Comparison of ENCODE assay signal across 19 mouse cellular contexts in genomic region chr6:13096656-13097435, GRCm38 (mm10). TPM values are rescaled to one million over a fixed set of nuclear protein-coding genes. Genes with fewer than 3 reads are reported as not detected.
DNase-seq lines count a peak whose midpoint lies in the region; ATAC-seq and TF ChIP-seq lines count a peak whose summit lies in the region.
"Had no signal": no experiment of that assay in that cellular context is flagged by ENCODE, and none has a peak within 500 bp of the region (broad histone marks: within the 10 kb centered on the region; RNA-seq: fewer than 3 reads in every experiment).

No protein-coding gene starts in this region.

- peak; percentile 12 for DNase-seq in forebrain, embryonic 14.5 days (ENCODE audit: low spot score)
- DNase-seq in forebrain, embryonic 10.5 days (ENCODE audit: extremely low spot score, low spot score): no peak
- peak; percentile 12 for DNase-seq in kidney, postnatal 14 days
- peak; percentile 8 for DNase-seq in ES-E14 (ENCODE audit: low read depth, low spot score)
- peak; percentile 3 for DNase-seq in brain, embryonic 18.5 days (ENCODE audit: low read depth, low spot score)
- DNase-seq in yolk sac, embryonic 10.5 days (ENCODE audit: low spot score): no peak
- DNase-seq: adrenal gland, postnatal 10 days; cerebellum, adult 2 months; gastrocnemius, postnatal 25 days; kidney, postnatal 10 days; layer of hippocampus, adult 9-11 months; lung, adult 2 months had no signal

- H3K4me2 ChIP-seq in forebrain, embryonic 14.5 days (ENCODE audit: low read length): no peak overlapping the region
- H3K4me2 ChIP-seq in kidney, embryonic 14.5 days (replicated peaks; ENCODE audit: low read depth, low read length): no peak overlapping the region
- H3K4me2 ChIP-seq: forebrain, embryonic 13.5 days; liver, embryonic 11.5 days; midbrain, embryonic 15.5 days had no signal

- ATAC-seq in forebrain, embryonic 14.5 days: no peak
- ATAC-seq in kidney, embryonic 14.5 days (ENCODE audit: low FRiP score, low TSS enrichment): no peak
- ATAC-seq: forebrain, embryonic 13.5 days; inflammation-experienced regulatory T-cells, adult 6 months; midbrain, embryonic 15.5 days had no signal

- no peak overlapping the region for H3K9ac ChIP-seq in forebrain, embryonic 14.5 days (ENCODE audit: low read length)
- no peak overlapping the region for H3K9ac ChIP-seq in kidney, embryonic 14.5 days (ENCODE audit: low read depth, low read length)
- H3K9ac ChIP-seq in ES-E14 (ENCODE audit: insufficient read depth, low read depth, low read length, poor library complexity, severe bottlenecking): no peak overlapping the region
- H3K9ac ChIP-seq: forebrain, embryonic 13.5 days; midbrain, embryonic 15.5 days had no signal

- no peaks in the 10 kb centered on the region for H3K4me1 ChIP-seq in forebrain, embryonic 14.5 days (ENCODE audit: control insufficient read depth, insufficient read depth, low read length)
- no peaks in the 10 kb centered on the region for H3K4me1 ChIP-seq in forebrain, embryonic 10.5 days
- no peaks in the 10 kb centered on the region for H3K4me1 ChIP-seq in kidney, embryonic 14.5 days (ENCODE audit: control insufficient read depth, insufficient read depth, low read length)
- H3K4me1 ChIP-seq in ES-E14 (ENCODE audit: control insufficient read depth in 2 of 2, insufficient read depth in 2 of 2, low read length in 2 of 2, poor library complexity in 1 of 2): peaks cover 2 to 6% of the 10 kb centered on the region in 2 experiments; a peak in 2 of 4 replicates
- H3K4me1 ChIP-seq: forebrain, embryonic 13.5 days; megakaryocyte, embryonic 14.5 days; midbrain, embryonic 15.5 days had no signal

- H3K4me3 ChIP-seq in forebrain, embryonic 14.5 days (ENCODE audit: low read depth, low read length): no peak overlapping the region
- no peak overlapping the region for H3K4me3 ChIP-seq in forebrain, embryonic 10.5 days
- no peak overlapping the region for H3K4me3 ChIP-seq in kidney, embryonic 14.5 days (ENCODE audit: low read length)
- no peak overlapping the region for H3K4me3 ChIP-seq in ES-E14 (ENCODE audit: insufficient read depth in 1 of 2, low read depth in 1 of 2, low read length in 2 of 2, poor library complexity in 1 of 2, severe bottlenecking in 1 of 2)
- H3K4me3 ChIP-seq: forebrain, embryonic 13.5 days; left cerebral cortex, adult 2 months; megakaryocyte, embryonic 14.5 days; midbrain, embryonic 15.5 days had no signal

- WGBS in forebrain, embryonic 14.5 days: 42% methylated on average over 2 of the region's 2 CpGs
- 69% methylated on average over 2 of the region's 2 CpGs for WGBS in forebrain, embryonic 10.5 days
- 79% methylated on average over 2 of the region's 2 CpGs for WGBS in kidney, embryonic 14.5 days

- H3K36me3 ChIP-seq in forebrain, embryonic 14.5 days (ENCODE audit: control insufficient read depth, insufficient read depth, low read length): no peaks in the 10 kb centered on the region
- H3K36me3 ChIP-seq in forebrain, embryonic 10.5 days (replicated peaks): no peaks in the 10 kb centered on the region
- no peaks in the 10 kb centered on the region for H3K36me3 ChIP-seq in kidney, embryonic 14.5 days (ENCODE audit: control insufficient read depth, insufficient read depth, low read length)
- H3K36me3 ChIP-seq in ES-E14 (ENCODE audit: control insufficient read depth, insufficient read depth, low read length, poor library complexity, severe bottlenecking): no peaks in the 10 kb centered on the region
- H3K36me3 ChIP-seq: midbrain, embryonic 15.5 days had no signal

- in situ Hi-C loops in ES-E14 (cut with MboI; ENCODE audit: low sequenced_read_pairs in 2 of 2, unreplicated experiment in 2 of 2): no loop called here

- no peaks in the 10 kb centered on the region for H3K27me3 ChIP-seq in forebrain, embryonic 14.5 days (replicated peaks; ENCODE audit: control insufficient read depth, insufficient read depth, low read length)
- no peaks in the 10 kb centered on the region for H3K27me3 ChIP-seq in forebrain, embryonic 10.5 days (ENCODE audit: poor library complexity, severe bottlenecking)
- H3K27me3 ChIP-seq in kidney, embryonic 14.5 days (ENCODE audit: control insufficient read depth, insufficient read depth, low read length): no peaks in the 10 kb centered on the region
- H3K27me3 ChIP-seq: forebrain, embryonic 13.5 days; megakaryocyte, embryonic 14.5 days; midbrain, embryonic 15.5 days had no signal

- H3K9me3 ChIP-seq in forebrain, embryonic 14.5 days (replicated peaks; ENCODE audit: control insufficient read depth, low read length): no peaks in the 10 kb centered on the region
- no peaks in the 10 kb centered on the region for H3K9me3 ChIP-seq in forebrain, embryonic 10.5 days
- H3K9me3 ChIP-seq in kidney, embryonic 14.5 days (ENCODE audit: control insufficient read depth, low read length): no peaks in the 10 kb centered on the region
- no peaks in the 10 kb centered on the region for H3K9me3 ChIP-seq in ES-E14 (ENCODE audit: control insufficient read depth, insufficient read depth, low read depth, low read length)
- H3K9me3 ChIP-seq: forebrain, embryonic 13.5 days; midbrain, embryonic 15.5 days had no signal

- no peak overlapping the region for H3K27ac ChIP-seq in forebrain, embryonic 14.5 days (ENCODE audit: low read depth, low read length)
- H3K27ac ChIP-seq in forebrain, embryonic 10.5 days: no peak overlapping the region
- no peak overlapping the region for H3K27ac ChIP-seq in kidney, embryonic 14.5 days (ENCODE audit: low read depth, low read length)
- no peak overlapping the region for H3K27ac ChIP-seq in ES-E14 (ENCODE audit: insufficient read depth, low read depth, low read length, poor library complexity, severe bottlenecking)
- H3K27ac ChIP-seq: forebrain, embryonic 13.5 days; left cerebral cortex, adult 2 months; midbrain, embryonic 15.5 days had no signal

TF ChIP-seq in ES-E14, 5 proteins besides CTCF, POLR2A, EP300 and RAD21:
- TF ChIP-seq ZC3H11A (IDR thresholded peaks at IDR 0.05; ENCODE audit: borderline replicate concordance, low read depth, low read length) (no peak), HCFC1 (IDR thresholded peaks at IDR 0.05; ENCODE audit: borderline replicate concordance, insufficient read depth, low read length) (no peak)

RNA-seq across cellular contexts. Expression of gene Tmem106b, which starts 27.3 kb away (rescaled TPM):
- polyA plus RNA-seq in forebrain, embryonic 14.5 days (2014; fragmentation: Nextera tagmentation; extraction: Ambion mirVana): 36.8 and 41.3 TPM in 2 replicates
- 16.8 and 19.3 TPM in 2 replicates for polyA plus RNA-seq in forebrain, embryonic 10.5 days (2016; fragmentation: Nextera tagmentation; extraction: Ambion mirVana)
- polyA plus RNA-seq in kidney, embryonic 14.5 days (2014; fragmentation: Nextera tagmentation; extraction: Ambion mirVana): 24.9 and 41.1 TPM in 2 replicates
- total RNA-seq in ES-E14 (2012; rRNA removed): 26.3 and 30.5 TPM in 2 replicates

Comparison
In these comparisons a context has a peak if more than half of its experiments do, and no peak if none do; other contexts are left out.
1. DNase-seq: peak in forebrain, embryonic 14.5 days (single experiment), kidney, postnatal 14 days (single experiment), ES-E14 (single experiment) and brain, embryonic 18.5 days (single experiment); none in forebrain, embryonic 10.5 days (single experiment) and yolk sac, embryonic 10.5 days (single experiment).